Mouse (Mus musculus) spleen, adult 2 months (tissue): ENCODE data around the gene Efemp2.

Experiments used
- CTCF ChIP-seq: fragments of 200-500 bp; IDR thresholded peaks from 2 replicates; pipeline ENCODE4 v1.5.1; 2011; ENCODE audit warnings: mild to moderate bottlenecking, inconsistent platforms; ENCODE audit not compliant: insufficient read depth, insufficient read length, insufficient replicate concordance; ENCODE audit errors: extremely low read depth
- POLR2A ChIP-seq: fragments of 200-500 bp; IDR thresholded peaks from 2 replicates; pipeline ENCODE4 v1.6.1; 2011; ENCODE audit warnings: low read depth, low read length, inconsistent platforms

- TF ChIP-seq CTCF (no peak), POLR2A (no peak)
Observed at GRCm38 (mm10) chr19:5473720-5474119, at the start of gene Efemp2.
